Comparison of ENCODE assay signal across 19 mouse cellular contexts in genomic region chr2:131883136-131883535, GRCm38 (mm10). TPM values are rescaled to one million over a fixed set of nuclear protein-coding genes. Genes with fewer than 3 reads are reported as not detected.
A peak's percentile ranks its signal among the peaks of the same experiment; 100 is the strongest.
DNase-seq lines count a peak whose midpoint lies in the region; ATAC-seq and TF ChIP-seq lines count a peak whose summit lies in the region.
"Had no signal": no experiment of that assay in that cellular context is flagged by ENCODE, and none has a peak within 500 bp of the region (broad histone marks: within the 10 kb centered on the region; RNA-seq: fewer than 3 reads in every experiment).

No protein-coding gene starts in this region.

- no peak for TF ChIP-seq POLR2A in brain, embryonic 14.5 days (IDR thresholded peaks at IDR 0.05; ENCODE audit: borderline replicate concordance, extremely low read depth, insufficient read depth, insufficient read length, poor library complexity, severe bottlenecking)
- no peak for TF ChIP-seq POLR2A in lung, adult 2 months (IDR thresholded peaks at IDR 0.05; ENCODE audit: borderline replicate concordance, extremely low read depth, low read depth, low read length)

- peak; percentile 34 to 63; a peak in 2 of 4 replicates for ATAC-seq in hematopoietic stem cell, adult 5-6 weeks (replicated peaks in 1 of 2; ENCODE audit: insufficient read depth in 1 of 2, low FRiP score in 2 of 2, low TSS enrichment in 1 of 2, low read depth in 1 of 2, poor library complexity in 2 of 2, severe bottlenecking in 2 of 2)
- peak; percentile 67 for ATAC-seq in midbrain, embryonic 15.5 days (replicated peaks)
- no peak for ATAC-seq in inflammation-experienced regulatory T-cells, adult 6 months

- H3K36me3 ChIP-seq in midbrain, embryonic 15.5 days (replicated peaks) = no peaks in the 10 kb centered on the region
- H3K36me3 ChIP-seq: neural tube, embryonic 15.5 days had no signal

- DNase-seq in left cerebral cortex, adult 2 months (ENCODE audit: extremely low spot score in 1 of 2, low spot score in 2 of 2) = no peak
- no peak for DNase-seq in left cerebral cortex, postnatal 4 days
- peak; percentile 61 for DNase-seq in brain, embryonic 14.5 days (ENCODE audit: low read depth)
- DNase-seq in lung, adult 2 months = no peak
- no peak for DNase-seq in heart, adult 9 months (ENCODE audit: low spot score in 2 of 2)
- DNase-seq: adrenal gland, adult 2 months; cerebellum, adult 11 months; kidney, postnatal 4 days; thymus, postnatal 36 days had no signal

- no peak overlapping the region for H3K9ac ChIP-seq in midbrain, embryonic 15.5 days
- H3K9ac ChIP-seq: neural tube, embryonic 15.5 days had no signal

- H3K9me3 ChIP-seq in midbrain, embryonic 15.5 days = no peaks in the 10 kb centered on the region
- H3K9me3 ChIP-seq: neural tube, embryonic 15.5 days had no signal

- H3K4me2 ChIP-seq in midbrain, embryonic 15.5 days = no peak overlapping the region
- H3K4me2 ChIP-seq: liver, embryonic 11.5 days; neural tube, embryonic 15.5 days had no signal

- peak overlapping the region; percentile 73 for H3K27ac ChIP-seq in left cerebral cortex, adult 2 months
- no peak overlapping the region for H3K27ac ChIP-seq in midbrain, embryonic 15.5 days
- H3K27ac ChIP-seq: neural tube, embryonic 15.5 days had no signal

- intact Hi-C loops in left cerebral cortex, adult 2 months (cut with DNase I) = no loop called here
- intact Hi-C loops in left cerebral cortex, postnatal 4 days (cut with DNase I) = no loop called here

- H3K4me1 ChIP-seq in midbrain, embryonic 15.5 days = peaks cover 3% of the 10 kb centered on the region; the same call in 1 of the 2 replicates
- H3K4me1 ChIP-seq in lung, adult 2 months (ENCODE audit: control insufficient read depth, insufficient read depth, low read length) = no peaks in the 10 kb centered on the region

- no peak for TF ChIP-seq CTCF in left cerebral cortex, adult 2 months (IDR thresholded peaks at IDR 0.05)
- TF ChIP-seq CTCF in brain, embryonic 14.5 days (IDR thresholded peaks at IDR 0.05; ENCODE audit: borderline replicate concordance, extremely low read depth, insufficient read depth, insufficient read length) = no peak
- TF ChIP-seq CTCF in lung, adult 2 months (IDR thresholded peaks at IDR 0.05; ENCODE audit: insufficient read depth, low read length) = no peak

- no peak overlapping the region for H3K4me3 ChIP-seq in left cerebral cortex, adult 2 months
- no peak overlapping the region for H3K4me3 ChIP-seq in midbrain, embryonic 15.5 days
- H3K4me3 ChIP-seq in lung, adult 2 months (replicated peaks; ENCODE audit: extremely low read depth, low read depth, low read length) = no peak overlapping the region
- H3K4me3 ChIP-seq: neural tube, embryonic 15.5 days had no signal

- no peaks in the 10 kb centered on the region for H3K27me3 ChIP-seq in midbrain, embryonic 15.5 days (replicated peaks)
- H3K27me3 ChIP-seq: neural tube, embryonic 15.5 days had no signal

- WGBS in midbrain, embryonic 15.5 days = 68% methylated on average over 2 of the region's 2 CpGs
- WGBS in lung, adult 2 months = 40% methylated on average over 2 of the region's 2 CpGs

RNA-seq across cellular contexts. Expression of gene Erv3, which starts 23.6 kb away (rescaled TPM):
- under 1 TPM; 0.09 to 0.19 TPM for total RNA-seq in left cerebral cortex, adult 2 months (2021)
- total RNA-seq in left cerebral cortex, postnatal 4 days (2021) = not detected
- polyA plus RNA-seq in brain, embryonic 14.5 days (2012; rRNA removed) = 0.03 and 0.04 TPM in 2 replicates
- not detected in 2 replicates for total RNA-seq in hematopoietic stem cell, adult 5-6 weeks (2017)
- polyA plus RNA-seq in midbrain, embryonic 15.5 days (2015; fragmentation: Nextera tagmentation; extraction: Ambion mirVana) = not detected in 2 replicates
- polyA plus RNA-seq in lung, adult 2 months (2012; rRNA removed) = not detected in 2 replicates
- not detected for polyA plus RNA-seq in inflammation-experienced regulatory T-cells, adult 6 months (2017; shearing (Covaris generic))
- total RNA-seq: adrenal gland, adult 2 months; megakaryocyte, adult 5-6 weeks had no signal
- polyA plus RNA-seq: adrenal gland, adult 2 months; intestine, embryonic 14.5 days; liver, embryonic 11.5 days; neural tube, embryonic 15.5 days; spleen, adult 2 months had no signal

RNA-seq across cellular contexts. Expression of gene Prnp, which starts 26.6 kb away (rescaled TPM):
- 100 to 1,000 TPM; 748 to 772 TPM for total RNA-seq in left cerebral cortex, adult 2 months (2021)
- total RNA-seq in left cerebral cortex, postnatal 4 days (2021) = 100 to 1,000 TPM; 227 to 254 TPM
- 99.5 and 108 TPM in 2 replicates for polyA plus RNA-seq in brain, embryonic 14.5 days (2012; rRNA removed)
- 7.6 and 24.3 TPM in 2 replicates for total RNA-seq in hematopoietic stem cell, adult 5-6 weeks (2017)
- polyA plus RNA-seq in midbrain, embryonic 15.5 days (2015; fragmentation: Nextera tagmentation; extraction: Ambion mirVana) = 157 and 158 TPM in 2 replicates
- polyA plus RNA-seq in lung, adult 2 months (2012; rRNA removed) = 95.5 and 102 TPM in 2 replicates
- polyA plus RNA-seq in inflammation-experienced regulatory T-cells, adult 6 months (2017; shearing (Covaris generic)) = 10 to 100 TPM in 2 of 3 experiments, 1 to 10 TPM in 1; 5.1 to 16.4 (median 15.9) TPM

RNA-seq across cellular contexts. Expression of gene Prn, which starts 26.6 kb away (rescaled TPM):
- under 1 TPM in 1 of 2 experiments, not detected in 1; 0.20 TPM for total RNA-seq in left cerebral cortex, adult 2 months (2021)
- 1 to 10 TPM in 1 of 2 experiments, not detected in 1; 1.1 TPM for total RNA-seq in left cerebral cortex, postnatal 4 days (2021)
- not detected in 2 replicates for polyA plus RNA-seq in brain, embryonic 14.5 days (2012; rRNA removed)
- total RNA-seq in hematopoietic stem cell, adult 5-6 weeks (2017) = not detected in 2 replicates
- not detected in 2 replicates for polyA plus RNA-seq in midbrain, embryonic 15.5 days (2015; fragmentation: Nextera tagmentation; extraction: Ambion mirVana)
- polyA plus RNA-seq in lung, adult 2 months (2012; rRNA removed) = not detected in 2 replicates
- not detected for polyA plus RNA-seq in inflammation-experienced regulatory T-cells, adult 6 months (2017; shearing (Covaris generic))
- total RNA-seq: adrenal gland, adult 2 months; gastrocnemius, postnatal 4 days; megakaryocyte, adult 5-6 weeks; MEL had no signal
- polyA plus RNA-seq: adrenal gland, adult 2 months; intestine, embryonic 14.5 days; liver, embryonic 11.5 days; neural tube, embryonic 15.5 days; spleen, adult 2 months had no signal
